Mouse (Mus musculus) urinary bladder, postnatal 4 days (tissue): ENCODE results near the gene Cntf.
"Not testable (repeated sequence)": the region's sequence is repeated elsewhere in the genome, so short reads cannot be mapped to it uniquely, and the experiment has no call there.

Experiments used
- DNase-seq, 2 experiments: peaks; one replicate each; pipeline ENCODE4 v3.0.0; 2021 to 2022; ENCODE audit warnings: low spot score in 2 of 2

Gene Cntf

GRCm38 (mm10) chr19:12762212-12763130 lies 3.0 kb downstream of the Cntf start:
- no peak for DNase-seq

- no peak for DNase-seq
Observed at GRCm38 (mm10) chr19:12759656-12760055, 5.8 kb downstream of the Cntf start.

- no peak for DNase-seq
Observed at GRCm38 (mm10) chr19:12758936-12759478, 6.4 kb downstream of the Cntf start.

- DNase-seq, result no peak
Observed at GRCm38 (mm10) chr19:12756286-12756685, 9.1 kb downstream of the Cntf start.

GRCm38 (mm10) chr19:12731950-12732349 lies 33.5 kb downstream of the Cntf start:
- no peak for DNase-seq

GRCm38 (mm10) chr19:12731036-12731435 lies 34.4 kb downstream of the Cntf start:
- DNase-seq, result no peak

GRCm38 (mm10) chr19:12725851-12726250 lies 39.6 kb downstream of the Cntf start:
- DNase-seq, result no peak

GRCm38 (mm10) chr19:12722308-12722707 lies 43.1 kb downstream of the Cntf start:
- no peak for DNase-seq

- DNase-seq, result not testable (repeated sequence)
Observed at GRCm38 (mm10) chr19:12721596-12721995, 43.8 kb downstream of the Cntf start.

GRCm38 (mm10) chr19:12720919-12721318 lies 44.5 kb downstream of the Cntf start:
- not testable (repeated sequence) for DNase-seq

- DNase-seq, result no peak
Observed at GRCm38 (mm10) chr19:12720463-12720862, 45.0 kb downstream of the Cntf start.

- no peak for DNase-seq
Observed at GRCm38 (mm10) chr19:12719189-12719588, 46.2 kb downstream of the Cntf start.
